Mouse (Mus musculus): ENCODE data around the gene Disp3. TPM values are rescaled to one million over a fixed set of nuclear protein-coding genes. Genes with fewer than 3 reads are reported as not detected.

Disp3 gene
- polyA plus RNA-seq, 1 experiment from 2014 or later, result 7.8 TPM

GRCm38 (mm10) chr4:148287041-148287440, 724 bp downstream of the Disp3 start:
- Histone ChIP-seq H3K36me3 (no peaks in the 10 kb centered on the region), H3K27me3 (peaks cover 39% of the 10 kb centered on the region), H3K9ac (replicated peaks) (peak overlapping the region; percentile 68), H3K9me3 (no peaks in the 10 kb centered on the region), H3K4me1 (peaks cover 46% of the 10 kb centered on the region), H3K27ac (replicated peaks) (peak overlapping the region; percentile 56; the same call in 1 of the 2 replicates), H3K4me3 (peak overlapping the region; percentile 53), H3K4me2 (replicated peaks) (peak overlapping the region; percentile 86)
- peak; percentile 10; the same call in 1 of the 2 replicates for ATAC-seq (ENCODE audit: low FRiP score, low read depth)
- 2% methylated on average over 20 of the region's 20 CpGs for WGBS

GRCm38 (mm10) chr4:148286226-148287031, 1.3 kb downstream of the Disp3 start:
- H3K4me2 ChIP-seq (replicated peaks), result peak overlapping the region; percentile 86
- WGBS, result 14% methylated on average over 22 of the region's 22 CpGs
- peak overlapping the region; percentile 68 for H3K9ac ChIP-seq (replicated peaks)
- H3K4me3 ChIP-seq, result peak overlapping the region; percentile 53
- no peaks in the 10 kb centered on the region for H3K36me3 ChIP-seq
- no peak overlapping the region for H3K27ac ChIP-seq (replicated peaks)
- H3K27me3 ChIP-seq, result peaks cover 39% of the 10 kb centered on the region
- peaks cover 40% of the 10 kb centered on the region for H3K4me1 ChIP-seq
- no peaks in the 10 kb centered on the region for H3K9me3 ChIP-seq
- ATAC-seq (ENCODE audit: low FRiP score, low read depth), result 0 out of 2 replicates have a peak, but pooled peaks have one; percentile 8

GRCm38 (mm10) chr4:148284219-148284618, 3.5 kb downstream of the Disp3 start:
- Histone ChIP-seq H3K4me3 (peak overlapping the region; percentile 12), H3K27me3 (peaks cover 39% of the 10 kb centered on the region), H3K4me1 (peaks cover 29% of the 10 kb centered on the region), H3K9ac (replicated peaks) (0 out of 2 replicates have a peak overlapping the region, but pooled peaks have one; percentile 31), H3K36me3 (no peaks in the 10 kb centered on the region), H3K9me3 (no peaks in the 10 kb centered on the region), H3K4me2 (replicated peaks) (peak overlapping the region; percentile 86), H3K27ac (replicated peaks) (0 out of 2 replicates have a peak overlapping the region, but pooled peaks have one; percentile 35)
- ATAC-seq (ENCODE audit: low FRiP score, low read depth), result no peak
- 34% methylated on average over 13 of the region's 13 CpGs for WGBS

- Histone ChIP-seq H3K9ac (replicated peaks) (0 out of 2 replicates have a peak overlapping the region, but pooled peaks have one; percentile 2), H3K4me1 (peaks cover 15% of the 10 kb centered on the region), H3K9me3 (no peaks in the 10 kb centered on the region), H3K4me2 (replicated peaks) (no peak overlapping the region), H3K4me3 (no peak overlapping the region), H3K36me3 (no peaks in the 10 kb centered on the region), H3K27me3 (peaks cover 25% of the 10 kb centered on the region), H3K27ac (replicated peaks) (no peak overlapping the region)
- ATAC-seq (ENCODE audit: low FRiP score, low read depth), result no peak
- 26% methylated on average over 4 of the region's 4 CpGs for WGBS
These were observed 10.8 kb downstream of the Disp3 start for GRCm38 (mm10) chr4:148276816-148277491.

GRCm38 (mm10) chr4:148274671-148275070, 13.1 kb downstream of the Disp3 start:
- no peak overlapping the region for H3K4me3 ChIP-seq
- WGBS, result 73% methylated on average over 3 of the region's 3 CpGs
- H3K27me3 ChIP-seq, result peaks cover 48% of the 10 kb centered on the region
- no peaks in the 10 kb centered on the region for H3K9me3 ChIP-seq
- H3K36me3 ChIP-seq, result peaks cover 8% of the 10 kb centered on the region
- ATAC-seq (ENCODE audit: low FRiP score, low read depth), result no peak
- peaks cover 20% of the 10 kb centered on the region for H3K4me1 ChIP-seq
- H3K4me2 ChIP-seq (replicated peaks), result no peak overlapping the region
- no peak overlapping the region for H3K27ac ChIP-seq (replicated peaks)
- H3K9ac ChIP-seq (replicated peaks), result no peak overlapping the region

- Histone ChIP-seq H3K27ac (replicated peaks) (peak overlapping the region; percentile 61), H3K36me3 (peaks cover 17% of the 10 kb centered on the region), H3K9ac (replicated peaks) (no peak overlapping the region), H3K4me2 (replicated peaks) (no peak overlapping the region), H3K9me3 (no peaks in the 10 kb centered on the region), H3K4me3 (no peak overlapping the region), H3K4me1 (peaks cover 20% of the 10 kb centered on the region), H3K27me3 (peaks cover 51% of the 10 kb centered on the region)
- ATAC-seq (ENCODE audit: low FRiP score, low read depth), result peak; percentile 66
- 0% methylated on average over 2 of the region's 2 CpGs for WGBS
These were observed 14.5 kb downstream of the Disp3 start for GRCm38 (mm10) chr4:148273229-148273628.

- 9% methylated on average over 39 of the region's 39 CpGs for WGBS
- Histone ChIP-seq H3K4me1 (peaks cover 18% of the 10 kb centered on the region), H3K36me3 (peaks cover 29% of the 10 kb centered on the region)
These were observed 16.1 kb downstream of the Disp3 start for GRCm38 (mm10) chr4:148271656-148272055.

GRCm38 (mm10) chr4:148266973-148267507, 20.7 kb downstream of the Disp3 start:
- peaks cover 39% of the 10 kb centered on the region for H3K36me3 ChIP-seq
- 88% methylated on average over 6 of the region's 6 CpGs for WGBS
- no peak overlapping the region for H3K27ac ChIP-seq (replicated peaks)
- H3K4me1 ChIP-seq, result peaks cover 6% of the 10 kb centered on the region
- no peak overlapping the region for H3K4me3 ChIP-seq
- H3K4me2 ChIP-seq (replicated peaks), result no peak overlapping the region
- ATAC-seq (ENCODE audit: low FRiP score, low read depth), result no peak
- peaks cover 27% of the 10 kb centered on the region for H3K27me3 ChIP-seq
- 0 out of 2 replicates have a peak, but pooled peaks cover 3% of the 10 kb centered on the region for H3K9me3 ChIP-seq
- no peak overlapping the region for H3K9ac ChIP-seq (replicated peaks)

More at GRCm38 (mm10) chr4:148271656-148272055, 16.1 kb downstream of the Disp3 start:
- Histone ChIP-seq H3K9me3 (0 out of 2 replicates have a peak, but pooled peaks cover 3% of the 10 kb centered on the region), H3K4me2 (replicated peaks) (peak overlapping the region; percentile 42), H3K9ac (replicated peaks) (no peak overlapping the region), H3K4me3 (peak overlapping the region; percentile 26), H3K27me3 (peaks cover 51% of the 10 kb centered on the region), H3K27ac (replicated peaks) (no peak overlapping the region)
- ATAC-seq (ENCODE audit: low FRiP score, low read depth), result 0 out of 2 replicates have a peak, but pooled peaks have one; percentile 45

- H3K27ac ChIP-seq (replicated peaks), result no peak overlapping the region
- no peaks in the 10 kb centered on the region for H3K4me1 ChIP-seq
- H3K4me3 ChIP-seq, result no peak overlapping the region
- peaks cover 26% of the 10 kb centered on the region for H3K36me3 ChIP-seq
- H3K9me3 ChIP-seq, result no peaks in the 10 kb centered on the region
- no peak overlapping the region for H3K4me2 ChIP-seq (replicated peaks)
- H3K9ac ChIP-seq (replicated peaks), result no peak overlapping the region
- peaks cover 5% of the 10 kb centered on the region; the same call in 1 of the 2 replicates for H3K27me3 ChIP-seq
- WGBS, result 89% methylated on average over 4 of the region's 4 CpGs
- ATAC-seq (ENCODE audit: low FRiP score, low read depth), result no peak
These were observed 27.8 kb downstream of the Disp3 start for GRCm38 (mm10) chr4:148259941-148260340.

GRCm38 (mm10) chr4:148249341-148249740, 38.4 kb downstream of the Disp3 start:
- Histone ChIP-seq H3K36me3 (peaks cover 85% of the 10 kb centered on the region), H3K27me3 (no peaks in the 10 kb centered on the region), H3K9me3 (peaks cover 13% of the 10 kb centered on the region; the same call in 1 of the 2 replicates), H3K9ac (replicated peaks) (no peak overlapping the region), H3K4me2 (replicated peaks) (no peak overlapping the region), H3K4me3 (no peak overlapping the region), H3K27ac (replicated peaks) (no peak overlapping the region), H3K4me1 (no peaks in the 10 kb centered on the region)
- 47% methylated on average over 10 of the region's 10 CpGs for WGBS
- ATAC-seq (ENCODE audit: low FRiP score, low read depth), result no peak

- H3K27me3 ChIP-seq, result no peaks in the 10 kb centered on the region
- ATAC-seq (ENCODE audit: low FRiP score, low read depth), result no peak
- WGBS, result 77% methylated on average over 9 of the region's 9 CpGs
- no peak overlapping the region for H3K9ac ChIP-seq (replicated peaks)
- no peak overlapping the region for H3K4me2 ChIP-seq (replicated peaks)
- peaks cover 23% of the 10 kb centered on the region for H3K4me1 ChIP-seq
- H3K4me3 ChIP-seq, result no peak overlapping the region
- peaks cover 36% of the 10 kb centered on the region for H3K36me3 ChIP-seq
- no peak overlapping the region for H3K27ac ChIP-seq (replicated peaks)
- 0 out of 2 replicates have a peak, but pooled peaks cover 1% of the 10 kb centered on the region for H3K9me3 ChIP-seq
These were observed 47.4 kb downstream of the Disp3 start for GRCm38 (mm10) chr4:148240387-148240786.

Measured in midbrain, embryonic 12.5 days (tissue).